Mouse (Mus musculus) liver, embryonic 14.5 days (tissue): ENCODE measurements around the gene Plxnb1.

ENCODE experiments used
- CTCF ChIP-seq: IDR thresholded peaks from 2 replicates; pipeline ENCODE4 v1.5.1; 2016; ENCODE audit warnings: antibody characterized with exemption, low read depth, control low read depth
- EP300 ChIP-seq: IDR thresholded peaks from 2 replicates; pipeline ENCODE4 v1.6.1; 2016; ENCODE audit warnings: antibody characterized with exemption, low read depth

DNA sequence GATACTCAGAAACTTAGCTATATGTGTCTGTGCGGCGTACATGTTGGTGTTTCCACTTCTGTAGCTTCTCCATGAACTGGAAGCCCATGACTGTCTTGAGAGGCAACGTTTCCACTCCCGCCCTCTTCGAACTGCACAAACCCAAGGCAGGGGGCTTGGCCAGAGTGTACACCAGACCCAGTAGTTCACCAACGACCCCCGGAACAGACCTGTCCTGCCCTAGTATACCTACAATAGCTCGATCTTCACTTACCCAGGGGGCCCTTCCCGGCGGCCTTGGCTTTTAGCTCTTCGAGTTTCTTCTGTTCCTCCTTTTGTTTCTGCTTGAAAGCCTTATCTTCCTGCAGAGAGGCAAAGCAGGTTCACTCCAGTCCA, 13.5 kb upstream of the Plxnb1 start:
- no peak for TF ChIP-seq CTCF
- no peak for TF ChIP-seq EP300
